Mouse (Mus musculus) limb, embryonic 10.5 days (tissue): Measurements from ENCODE around the gene Zfp827. TPM values are rescaled to one million over a fixed set of nuclear protein-coding genes. Genes with fewer than 3 reads are reported as not detected.

Experiments used
- DNase-seq: peaks from one replicate; pipeline ENCODE4 v3.0.0-alpha.2; 2017; ENCODE audit warnings: low spot score
- H3K27ac ChIP-seq: fragments of 300-500 bp; sonication (generic); 2 replicates; pipeline ENCODE4 v1.5.1; 2016; ENCODE audit warnings: mild to moderate bottlenecking
- H3K27me3 ChIP-seq: fragments of 300-500 bp; sonication (generic); 2 replicates; pipeline ENCODE4 v1.6.1; 2016; ENCODE audit warnings: low read depth, mild to moderate bottlenecking; ENCODE audit not compliant: poor library complexity, severe bottlenecking
- H3K36me3 ChIP-seq: fragments of 300-500 bp; sonication (generic); 2 replicates; pipeline ENCODE4 v1.6.1; 2016; ENCODE audit warnings: mild to moderate bottlenecking, moderate library complexity
- H3K4me1 ChIP-seq: fragments of 300-500 bp; sonication (generic); 2 replicates; pipeline ENCODE4 v1.6.1; 2016
- H3K4me3 ChIP-seq: fragments of 300-500 bp; sonication (generic); 2 replicates; pipeline ENCODE4 v1.5.1; 2016; ENCODE audit warnings: mild to moderate bottlenecking, moderate library complexity
- H3K9me3 ChIP-seq: fragments of 300-500 bp; sonication (generic); replicated peaks from 2 replicates; pipeline ENCODE4 v1.6.1; 2016; ENCODE audit warnings: mild to moderate bottlenecking
- WGBS: fragments of 180-500 bp; shearing (Covaris S2); methylation state at CpG from one replicate; pipeline ENCODE4 v1.1.7; 2016; 5-methylcytosine and 5-hydroxymethylcytosine counted together
- polyA plus RNA-seq: library from polyadenylated mRNA; unstranded; fragments of >200 nt; fragmentation: Nextera tagmentation; extraction: Ambion mirVana; gene quantifications from 2 replicates; pipeline ENCODE4 v1.2.1, GENCODE M21; 2016

Zfp827 gene
- polyA plus RNA-seq, 1 experiment from 2014 or later = 7.9 TPM

DNA sequence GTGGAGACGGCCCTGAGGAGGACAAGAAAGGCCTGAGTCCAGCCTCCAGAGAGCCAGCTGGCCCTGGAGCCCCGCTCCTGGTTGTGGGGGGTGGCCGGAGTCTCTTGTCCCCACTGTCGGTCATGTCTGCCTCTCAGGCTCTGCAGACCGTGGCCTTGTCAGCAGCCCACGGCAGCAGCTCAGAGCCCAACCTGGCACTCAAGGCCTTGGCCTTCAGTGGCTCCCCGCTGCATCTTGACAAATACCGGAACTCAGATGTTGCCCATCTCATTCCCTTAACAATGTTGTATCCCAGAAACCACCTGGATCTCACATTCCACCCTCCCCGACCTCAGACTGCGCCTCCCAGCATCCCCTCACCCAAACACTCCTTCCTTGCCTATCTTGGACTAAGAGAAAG lies 161.8 kb downstream of the Zfp827 start:
- no peak overlapping the region for H3K4me3 ChIP-seq
- H3K27me3 ChIP-seq = no peaks in the 10 kb centered on the region
- no peaks in the 10 kb centered on the region for H3K4me1 ChIP-seq
- H3K27ac ChIP-seq = no peak overlapping the region
- DNase-seq = no peak
- H3K36me3 ChIP-seq = peaks cover 83% of the 10 kb centered on the region
- 96% methylated on average over 10 of the region's 10 CpGs for WGBS
- H3K9me3 ChIP-seq = no peaks in the 10 kb centered on the region

DNA sequence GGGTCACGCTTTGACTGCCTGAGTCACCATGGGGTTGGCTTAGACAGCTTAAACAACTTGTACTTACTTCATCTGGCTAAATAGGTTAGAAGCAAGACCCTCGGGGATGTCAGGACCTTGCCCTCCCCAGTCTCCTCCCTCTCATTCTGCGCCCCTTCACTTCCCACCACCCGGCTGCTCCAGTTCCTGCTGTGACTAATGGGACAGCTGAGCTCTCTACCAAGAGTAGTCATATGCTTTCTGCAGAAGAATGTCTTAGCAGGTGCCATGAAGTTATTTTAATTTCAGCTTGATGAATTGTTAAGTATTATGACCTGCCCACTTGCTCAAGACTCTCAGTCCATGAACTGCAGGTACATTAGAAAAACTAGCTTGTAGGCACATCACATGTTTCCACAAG lies 168.2 kb downstream of the Zfp827 start:
- Histone ChIP-seq H3K27me3 (no peaks in the 10 kb centered on the region), H3K27ac (no peak overlapping the region), H3K36me3 (peaks cover 20% of the 10 kb centered on the region), H3K4me3 (no peak overlapping the region), H3K4me1 (peaks cover 7% of the 10 kb centered on the region), H3K9me3 (no peaks in the 10 kb centered on the region)
- no peak for DNase-seq
- WGBS = 76% methylated on average over 4 of the region's 4 CpGs

DNA sequence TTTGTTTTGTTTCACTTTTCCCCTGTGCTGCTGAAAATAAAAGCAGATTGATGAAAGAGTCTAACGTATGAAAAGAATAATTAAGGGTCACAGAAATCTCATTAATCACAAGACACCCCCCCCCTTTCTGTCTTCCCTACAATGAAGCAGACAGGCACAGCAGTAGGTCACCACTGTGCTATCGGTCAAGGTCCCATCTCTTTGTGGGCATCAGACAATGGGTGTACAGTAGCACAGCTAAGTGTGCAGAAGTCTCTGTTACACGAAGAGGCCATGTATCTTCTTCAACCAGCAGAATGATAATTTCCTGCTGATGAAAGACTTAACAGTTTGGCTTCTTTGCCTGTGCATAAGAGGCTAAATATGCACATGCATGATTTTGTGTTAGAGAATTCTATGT lies 170.4 kb downstream of the Zfp827 start:
- no peaks in the 10 kb centered on the region for H3K9me3 ChIP-seq
- peaks cover 5% of the 10 kb centered on the region for H3K36me3 ChIP-seq
- H3K4me3 ChIP-seq = no peak overlapping the region
- WGBS = 81% methylated on average over 3 of the region's 3 CpGs
- H3K27ac ChIP-seq = no peak overlapping the region
- no peaks in the 10 kb centered on the region for H3K27me3 ChIP-seq
- peaks cover 9% of the 10 kb centered on the region for H3K4me1 ChIP-seq
- no peak for DNase-seq

DNA sequence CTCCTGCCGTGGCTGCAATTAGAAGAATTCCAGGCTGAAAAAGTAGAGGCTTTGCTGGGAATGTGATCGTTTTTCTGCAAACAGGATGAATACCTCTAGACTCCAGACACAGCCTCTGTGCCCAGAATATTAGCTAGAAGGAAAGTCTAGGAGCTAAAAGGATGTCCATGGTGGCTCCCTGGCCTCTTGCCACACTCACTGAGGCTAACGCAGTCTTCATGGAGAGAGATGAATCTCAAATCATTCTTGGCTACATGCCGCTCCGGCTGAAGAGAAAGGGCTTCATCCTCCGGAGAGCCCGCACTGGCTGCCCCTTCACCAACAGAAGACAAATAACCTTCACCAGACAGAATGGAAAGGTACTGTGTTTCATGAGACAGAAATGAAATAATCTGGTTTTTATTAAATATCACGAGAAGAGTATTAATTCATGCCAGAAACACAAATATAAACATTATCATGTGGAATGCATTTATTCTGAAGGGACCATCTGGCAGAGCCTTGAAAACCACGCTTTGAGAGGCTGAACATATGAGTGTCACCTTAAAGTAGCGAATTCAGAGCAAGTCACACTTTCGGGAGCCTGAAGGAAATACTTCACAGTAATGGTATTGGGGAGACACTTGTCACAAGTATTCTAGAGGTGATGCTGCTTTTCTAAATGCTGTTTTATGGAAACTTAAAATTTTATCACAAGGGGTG lies 173.4 kb downstream of the Zfp827 start:
- no peak for DNase-seq
- Histone ChIP-seq H3K4me3 (no peak overlapping the region), H3K4me1 (peaks cover 10% of the 10 kb centered on the region), H3K27ac (peak overlapping the region; percentile 42; the same call in 1 of the 2 replicates), H3K9me3 (no peaks in the 10 kb centered on the region), H3K36me3 (no peaks in the 10 kb centered on the region), H3K27me3 (no peaks in the 10 kb centered on the region)
- 82% methylated on average over 11 of the region's 11 CpGs for WGBS

DNA sequence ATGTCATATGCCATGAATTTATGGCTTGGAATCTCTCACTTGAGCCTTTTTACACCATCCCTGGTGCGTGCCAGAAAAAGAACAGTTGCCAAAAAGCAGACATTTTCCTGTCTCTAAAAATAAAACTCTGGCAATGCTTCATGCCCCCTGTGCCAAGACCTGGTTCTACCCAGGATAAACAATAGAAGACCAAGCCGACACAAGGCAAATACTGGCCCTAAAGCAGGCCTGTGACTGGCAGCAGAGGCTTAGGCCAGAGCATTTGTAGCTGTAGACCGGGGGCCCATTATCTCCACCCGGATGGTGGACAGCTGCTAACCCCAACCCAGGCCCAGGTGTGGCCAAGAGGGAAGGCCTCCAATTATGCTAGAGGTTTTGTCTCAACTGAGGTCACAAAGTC lies 178.7 kb downstream of the Zfp827 start:
- Histone ChIP-seq H3K36me3 (no peaks in the 10 kb centered on the region), H3K4me3 (no peak overlapping the region), H3K4me1 (peaks cover 52% of the 10 kb centered on the region), H3K9me3 (no peaks in the 10 kb centered on the region), H3K27me3 (no peaks in the 10 kb centered on the region), H3K27ac (peak overlapping the region; percentile 92)
- 84% methylated on average over 4 of the region's 4 CpGs for WGBS
- no peak for DNase-seq

DNA sequence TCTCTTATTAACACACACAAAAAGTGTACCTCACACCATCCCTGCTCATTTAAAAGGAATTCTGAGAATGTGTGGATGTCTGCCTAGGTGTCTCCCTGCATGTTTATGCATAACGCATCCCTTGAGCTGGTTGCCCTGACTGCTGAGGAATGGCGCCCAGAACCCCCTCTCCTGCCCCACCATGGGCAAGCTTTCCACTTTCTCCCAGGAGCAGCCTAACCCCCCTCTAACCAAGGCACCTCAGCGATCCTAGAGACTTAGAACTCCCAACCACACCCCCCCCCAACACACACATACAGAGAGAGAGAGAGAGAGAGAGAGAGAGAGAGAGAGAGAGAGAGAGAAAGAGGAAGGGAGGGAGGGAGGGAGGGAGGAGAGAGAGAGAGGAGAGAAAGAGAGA lies 179.9 kb downstream of the Zfp827 start:
- no peaks in the 10 kb centered on the region for H3K27me3 ChIP-seq
- peaks cover 53% of the 10 kb centered on the region for H3K4me1 ChIP-seq
- peak overlapping the region; percentile 92 for H3K27ac ChIP-seq
- 42% methylated on average over 3 of the region's 3 CpGs for WGBS
- H3K9me3 ChIP-seq = no peaks in the 10 kb centered on the region
- no peak for DNase-seq
- H3K36me3 ChIP-seq = no peaks in the 10 kb centered on the region
- H3K4me3 ChIP-seq = peak overlapping the region; percentile 44; the same call in 1 of the 2 replicates

DNA sequence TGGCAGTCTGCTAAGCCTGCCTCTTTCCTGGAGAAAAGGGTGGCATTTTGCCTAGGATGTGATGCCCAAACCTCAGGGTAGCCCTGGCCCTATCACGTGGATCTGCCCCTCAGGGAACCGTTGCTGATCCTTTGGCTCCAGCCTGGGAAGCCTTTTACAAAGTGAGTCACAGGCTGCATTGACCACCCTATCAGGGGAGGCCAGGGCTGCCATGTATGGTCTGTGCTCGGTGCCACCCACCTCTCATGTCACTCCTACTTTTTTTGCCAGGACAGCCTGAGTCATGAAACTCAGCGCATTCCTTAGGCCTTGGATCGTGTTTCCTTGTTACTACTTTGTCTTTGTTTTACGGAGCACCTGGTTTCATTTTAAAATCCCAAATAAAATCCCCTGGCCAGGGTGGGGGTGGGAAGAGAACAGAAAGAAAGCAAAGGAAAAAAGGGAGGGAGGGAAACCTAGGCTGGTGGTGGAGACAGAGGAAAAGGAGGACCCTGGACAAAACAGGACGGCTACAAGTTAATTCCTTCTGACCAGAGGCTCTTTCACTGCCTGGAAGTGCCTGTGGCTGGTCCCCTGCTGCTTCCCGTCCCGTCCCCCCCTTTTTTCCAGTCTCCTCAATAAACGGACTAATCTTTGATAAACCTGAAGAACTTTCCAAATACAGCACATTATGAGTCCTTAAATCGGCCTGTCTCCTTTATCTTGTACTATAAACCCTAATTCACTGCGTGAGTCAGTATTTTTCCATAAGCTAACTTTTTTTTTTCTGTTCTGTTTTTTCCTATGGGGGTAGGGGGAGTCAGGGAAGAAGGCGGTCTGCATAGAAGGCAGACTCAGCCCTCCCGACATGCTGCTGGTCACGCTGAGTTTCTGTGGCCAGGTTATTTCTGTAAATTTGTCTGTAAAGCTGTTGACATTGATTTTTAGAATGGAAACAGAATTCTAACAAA lies 180.7 kb downstream of the Zfp827 start:
- H3K27ac ChIP-seq = peak overlapping the region; percentile 92

DNA sequence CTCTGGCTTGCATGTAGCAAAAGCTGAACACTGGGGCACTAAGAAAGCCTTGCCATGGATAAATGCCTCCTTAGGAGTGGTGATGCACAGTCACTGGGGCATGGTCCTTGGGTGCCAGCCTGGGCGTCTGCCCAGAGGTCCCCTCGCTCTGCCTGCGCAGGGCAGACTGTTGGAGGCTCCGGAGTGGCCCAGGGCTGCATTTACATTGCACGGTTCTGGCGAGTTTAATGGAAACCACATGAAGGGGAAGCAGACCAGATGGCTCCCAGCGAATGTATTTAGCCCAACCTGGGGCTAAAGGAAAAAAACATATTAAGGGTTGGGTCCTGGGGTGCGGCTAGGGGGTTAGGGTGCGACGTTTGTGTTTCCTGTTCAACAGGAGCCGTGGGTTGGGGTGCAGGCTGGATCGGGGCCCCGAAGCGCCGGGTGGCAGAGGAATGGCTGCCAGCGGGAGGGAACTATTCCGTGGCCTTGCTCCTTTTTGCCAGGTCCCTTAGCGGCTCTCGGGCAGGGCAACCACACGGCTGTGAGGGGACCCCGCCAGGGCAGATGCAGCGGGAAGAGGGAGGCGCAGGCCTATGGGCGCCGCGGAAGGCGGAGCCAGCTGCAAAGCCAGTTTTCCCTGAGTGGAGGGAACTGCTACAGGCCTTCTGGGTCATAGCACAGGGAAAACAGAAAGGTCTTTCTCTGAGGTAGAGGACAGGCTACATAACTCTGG lies 181.6 kb downstream of the Zfp827 start:
- no peaks in the 10 kb centered on the region for H3K36me3 ChIP-seq
- no peaks in the 10 kb centered on the region for H3K27me3 ChIP-seq
- DNase-seq = peak; percentile 81
- H3K4me1 ChIP-seq = peaks cover 53% of the 10 kb centered on the region
- H3K9me3 ChIP-seq = no peaks in the 10 kb centered on the region
- WGBS = 3% methylated on average over 27 of the region's 27 CpGs
- peak overlapping the region; percentile 44 for H3K4me3 ChIP-seq
- H3K27ac ChIP-seq = peak overlapping the region; percentile 92

More for the DNA sequence above, 180.7 kb downstream of the Zfp827 start:
- peak; percentile 75 for DNase-seq
- Histone ChIP-seq H3K4me1 (peaks cover 53% of the 10 kb centered on the region), H3K4me3 (peak overlapping the region; percentile 44), H3K36me3 (no peaks in the 10 kb centered on the region), H3K27me3 (no peaks in the 10 kb centered on the region), H3K9me3 (no peaks in the 10 kb centered on the region)
- 10% methylated on average over 15 of the region's 15 CpGs for WGBS

DNA sequence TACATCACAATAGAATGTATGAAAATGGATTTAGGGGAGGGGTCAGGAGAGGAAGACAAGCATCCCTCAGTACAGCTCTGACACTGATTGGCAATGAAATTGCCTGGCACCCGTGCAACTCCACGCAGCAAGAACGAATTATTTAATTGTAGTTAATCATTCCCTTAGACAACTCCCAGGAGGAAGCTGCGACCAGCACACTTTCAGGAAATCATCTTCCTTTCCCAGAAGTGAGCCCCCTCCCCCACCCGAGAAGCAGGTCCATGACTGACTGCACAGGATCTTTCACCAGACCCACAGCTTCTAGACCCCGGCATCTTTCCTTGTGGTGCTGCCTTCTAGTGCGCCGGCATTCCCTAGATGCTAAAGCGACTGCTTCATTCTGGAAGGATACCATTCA lies 183.4 kb downstream of the Zfp827 start:
- H3K4me1 ChIP-seq = peaks cover 52% of the 10 kb centered on the region
- no peak for DNase-seq

DNA sequence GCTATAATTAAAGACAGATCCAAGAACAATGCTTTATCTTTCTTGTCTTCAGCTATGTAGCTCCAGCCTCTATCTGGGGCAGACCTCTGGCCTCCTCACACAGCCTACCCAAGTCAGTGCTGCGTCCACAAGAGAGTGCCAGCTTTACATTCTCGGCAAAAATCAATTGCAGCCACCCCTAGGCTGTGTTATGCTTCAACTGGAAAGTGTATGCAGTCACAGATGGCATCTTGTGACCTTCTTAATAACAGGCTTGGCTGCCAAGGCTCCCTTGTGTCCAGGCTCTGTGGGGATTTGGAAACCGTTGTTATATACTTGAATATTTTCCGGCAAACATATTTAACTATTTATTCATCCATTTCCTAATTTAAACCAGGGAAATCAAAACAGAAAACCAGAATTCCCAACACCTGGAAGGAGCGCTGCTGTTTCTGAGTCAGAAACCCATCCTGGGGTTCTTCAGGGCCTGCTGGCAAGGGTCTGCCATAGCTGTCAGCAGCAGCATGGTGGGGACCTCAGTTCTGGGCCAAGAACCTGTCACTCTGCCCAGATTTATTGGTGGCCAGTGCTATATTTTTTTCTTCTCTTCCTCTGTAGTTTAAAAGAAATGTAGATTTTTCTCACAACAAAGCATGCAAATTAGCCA lies 194.0 kb downstream of the Zfp827 start:
- no peak for DNase-seq
- H3K27ac ChIP-seq = peak overlapping the region; percentile 68
- 74% methylated on average over 5 of the region's 5 CpGs for WGBS
- H3K36me3 ChIP-seq = no peaks in the 10 kb centered on the region
- peaks cover 18% of the 10 kb centered on the region for H3K4me1 ChIP-seq
- no peak overlapping the region for H3K4me3 ChIP-seq
- no peaks in the 10 kb centered on the region for H3K27me3 ChIP-seq
- H3K9me3 ChIP-seq = no peaks in the 10 kb centered on the region

More for the DNA sequence above, 183.4 kb downstream of the Zfp827 start:
- Histone ChIP-seq H3K27me3 (no peaks in the 10 kb centered on the region), H3K9me3 (no peaks in the 10 kb centered on the region), H3K36me3 (no peaks in the 10 kb centered on the region), H3K4me3 (no peak overlapping the region), H3K27ac (peak overlapping the region; percentile 34; the same call in 1 of the 2 replicates)
- 88% methylated on average over 9 of the region's 9 CpGs for WGBS

DNA sequence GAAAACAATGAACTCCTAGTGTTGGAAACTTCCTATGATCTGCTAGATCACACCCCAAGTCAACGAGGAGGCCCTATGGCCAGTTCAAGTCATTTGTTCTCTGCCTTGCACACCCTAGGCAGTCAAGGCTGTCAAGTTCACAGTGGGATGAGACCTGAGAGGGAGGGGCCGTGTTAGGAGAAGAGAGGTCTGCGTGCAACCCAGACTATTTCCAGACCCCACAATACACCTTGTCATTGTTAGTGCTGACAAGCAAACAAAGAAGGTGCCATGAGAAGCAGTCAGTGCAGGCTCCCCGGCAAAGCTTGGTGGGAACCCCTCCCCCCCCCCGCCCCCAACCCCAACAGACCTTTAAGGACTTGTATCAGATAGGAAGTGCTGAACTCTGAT lies 194.5 kb downstream of the Zfp827 start:
- no peaks in the 10 kb centered on the region for H3K9me3 ChIP-seq
- peak overlapping the region; percentile 58; the same call in 1 of the 2 replicates for H3K27ac ChIP-seq
- H3K36me3 ChIP-seq = no peaks in the 10 kb centered on the region
- 66% methylated on average over 5 of the region's 5 CpGs for whole genome bisulfite sequencing
- no peak for DNase-seq
- peaks cover 18% of the 10 kb centered on the region for H3K4me1 ChIP-seq
- no peak overlapping the region for H3K4me3 ChIP-seq
- no peaks in the 10 kb centered on the region for H3K27me3 ChIP-seq

DNA sequence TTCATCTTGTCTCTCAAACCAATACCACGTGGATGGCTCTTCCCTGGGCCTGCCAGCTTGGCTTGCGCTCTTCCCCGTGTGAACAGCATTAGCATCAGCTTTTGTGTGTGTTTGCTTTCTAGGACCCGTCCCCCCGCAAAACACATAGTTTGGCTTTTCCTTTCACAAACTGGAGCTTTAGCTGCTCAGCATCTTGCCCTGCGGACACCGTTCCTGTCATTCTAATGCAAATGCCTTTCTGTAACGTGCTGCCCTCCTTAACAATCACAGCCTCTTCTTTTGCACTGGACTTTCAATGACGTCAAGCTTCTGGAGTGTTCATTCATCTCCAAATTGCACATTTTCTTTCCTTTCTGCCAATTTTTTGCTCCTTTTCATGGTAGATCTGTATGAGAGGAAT lies 196.1 kb downstream of the Zfp827 start:
- DNase-seq = no peak
- peaks cover 18% of the 10 kb centered on the region for H3K4me1 ChIP-seq
- H3K4me3 ChIP-seq = no peak overlapping the region
- H3K9me3 ChIP-seq = no peaks in the 10 kb centered on the region
- no peaks in the 10 kb centered on the region for H3K36me3 ChIP-seq
- H3K27ac ChIP-seq = 0 out of 2 replicates have a peak overlapping the region, but pooled peaks have one; percentile 2
- 87% methylated on average over 9 of the region's 9 CpGs for WGBS
- H3K27me3 ChIP-seq = no peaks in the 10 kb centered on the region
